ENCODE assay signal across 10 mouse cellular contexts in the genomic region with DNA sequence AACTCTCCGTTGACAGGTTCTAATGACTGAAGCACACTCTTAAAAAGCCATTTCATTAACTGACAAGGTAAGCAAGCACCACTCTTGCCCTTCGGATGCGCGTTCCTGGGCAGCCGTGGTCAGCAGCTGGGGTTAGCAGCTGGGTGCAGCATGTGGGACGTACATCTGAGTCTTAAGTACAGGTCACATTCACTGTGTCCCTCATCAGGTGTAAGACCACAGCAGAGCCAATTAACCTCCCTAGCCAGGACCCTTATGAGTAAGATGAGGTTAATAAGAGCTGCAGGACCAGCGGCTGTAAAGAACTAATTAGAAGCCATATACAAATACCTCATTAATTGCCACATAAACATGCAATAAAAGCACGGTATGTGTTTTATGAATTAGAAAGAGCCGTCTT.
DNase-seq lines count a peak whose midpoint lies in the region; ATAC-seq and TF ChIP-seq lines count a peak whose summit lies in the region.
"Had no signal": no experiment of that assay in that cellular context is flagged by ENCODE, and none has a peak within 500 bp of the region (broad histone marks: within the 10 kb centered on the region; RNA-seq: fewer than 3 reads in every experiment).

No protein-coding gene starts in this region.

- H3K27me3 ChIP-seq in hindbrain, embryonic 14.5 days (ENCODE audit: control insufficient read depth, insufficient read depth, low read length): no peaks in the 10 kb centered on the region
- H3K27me3 ChIP-seq in hindbrain, embryonic 16.5 days (replicated peaks; ENCODE audit: control insufficient read depth, insufficient read depth, low read length): no peaks in the 10 kb centered on the region
- no peaks in the 10 kb centered on the region for H3K27me3 ChIP-seq in CH12.LX (replicated peaks)
- H3K27me3 ChIP-seq in forebrain, embryonic 12.5 days: no peaks in the 10 kb centered on the region
- H3K27me3 ChIP-seq in limb, embryonic 14.5 days (ENCODE audit: control insufficient read depth, insufficient read depth, low read length): no peaks in the 10 kb centered on the region
- H3K27me3 ChIP-seq: Patski had no signal

- dilution Hi-C loops in CH12.LX (cut with MboI; ENCODE audit: extremely low pct_ligation_motif_present, extremely low pct_unique_long_range_greater_than_20kb, low sequenced_read_pairs): no loop called here

- peaks cover 6% of the 10 kb centered on the region; the same call in 1 of the 2 replicates for H3K4me1 ChIP-seq in hindbrain, embryonic 14.5 days (replicated peaks; ENCODE audit: control insufficient read depth, insufficient read depth, low read length)
- peaks cover 6% of the 10 kb centered on the region for H3K4me1 ChIP-seq in hindbrain, embryonic 16.5 days (ENCODE audit: control insufficient read depth, insufficient read depth, low read depth, low read length)
- peaks cover 6 to 37% of the 10 kb centered on the region in 2 experiments for H3K4me1 ChIP-seq in CH12.LX (ENCODE audit: control insufficient read depth in 1 of 2, insufficient read depth in 2 of 2)
- H3K4me1 ChIP-seq in forebrain, embryonic 12.5 days: peaks cover 18% of the 10 kb centered on the region
- peaks cover 10% of the 10 kb centered on the region for H3K4me1 ChIP-seq in limb, embryonic 14.5 days (ENCODE audit: control insufficient read depth, insufficient read depth, low read length)
- H3K4me1 ChIP-seq: midbrain, embryonic 10.5 days had no signal

- in situ Hi-C loops in CH12.LX (cut with MboI; ENCODE audit: low pct_ligation_motif_present, low pct_unique_long_range_greater_than_20kb, low sequenced_read_pairs): no loop called here

- H3K79me2 ChIP-seq in CH12.LX (replicated peaks; ENCODE audit: control insufficient read depth, extremely low read depth, insufficient read depth, poor library complexity, severe bottlenecking): no peaks in the 10 kb centered on the region

- H3K36me3 ChIP-seq in hindbrain, embryonic 14.5 days (replicated peaks; ENCODE audit: control insufficient read depth, insufficient read depth): no peaks in the 10 kb centered on the region
- H3K36me3 ChIP-seq in hindbrain, embryonic 16.5 days (ENCODE audit: control insufficient read depth, insufficient read depth, low read length): no peaks in the 10 kb centered on the region
- no peaks in the 10 kb centered on the region for H3K36me3 ChIP-seq in CH12.LX (replicated peaks in 1 of 2; ENCODE audit: control insufficient read depth in 1 of 2, insufficient read depth in 1 of 2, low read length in 1 of 2)
- H3K36me3 ChIP-seq in forebrain, embryonic 12.5 days (replicated peaks): no peaks in the 10 kb centered on the region
- H3K36me3 ChIP-seq in limb, embryonic 14.5 days (ENCODE audit: control insufficient read depth, insufficient read depth, low read length): no peaks in the 10 kb centered on the region

- H3K4me2 ChIP-seq in hindbrain, embryonic 14.5 days (replicated peaks): 0 out of 2 replicates have a peak overlapping the region, but pooled peaks have one; percentile 43
- no peak overlapping the region; the same call in 1 of the 2 replicates for H3K4me2 ChIP-seq in hindbrain, embryonic 16.5 days (ENCODE audit: low read length)
- peak overlapping the region; percentile 82 for H3K4me2 ChIP-seq in CH12.LX (ENCODE audit: insufficient read depth, low read depth, poor library complexity, severe bottlenecking)
- H3K4me2 ChIP-seq in forebrain, embryonic 12.5 days: 0 out of 2 replicates have a peak overlapping the region, but pooled peaks have one; percentile 49
- peak overlapping the region; percentile 60 for H3K4me2 ChIP-seq in limb, embryonic 14.5 days (replicated peaks; ENCODE audit: low read depth, low read length, severe bottlenecking)

- DNase-seq in hindbrain, embryonic 14.5 days (ENCODE audit: low spot score): no peak
- no peak for DNase-seq in CH12.LX (ENCODE audit: extremely low read depth)
- DNase-seq in limb, embryonic 14.5 days (ENCODE audit: low spot score): no peak
- no peak for DNase-seq in urinary bladder, postnatal 4 days (ENCODE audit: low spot score in 2 of 2)
- no peak for DNase-seq in left cerebral cortex, postnatal 25 days (ENCODE audit: low spot score in 2 of 2)
- DNase-seq: thymus, postnatal 25 days had no signal

- TF ChIP-seq POLR2A in CH12.LX (IDR thresholded peaks at IDR 0.05; ENCODE audit: low read depth, low read length): no peak
- no peak for TF ChIP-seq POLR2A in limb, embryonic 14.5 days (IDR thresholded peaks at IDR 0.05; ENCODE audit: borderline replicate concordance, extremely low read depth, insufficient read depth, insufficient read length)

- ATAC-seq in hindbrain, embryonic 14.5 days (ENCODE audit: low FRiP score): no peak
- ATAC-seq in hindbrain, embryonic 16.5 days: no peak
- peak; percentile 53; the same call in 1 of the 2 replicates for ATAC-seq in forebrain, embryonic 12.5 days (ENCODE audit: low FRiP score)
- no peak for ATAC-seq in limb, embryonic 14.5 days (ENCODE audit: low FRiP score, low read depth)
- ATAC-seq: Patski had no signal

- peak; percentile 4; the same call in 1 of the 2 replicates for TF ChIP-seq EP300 in CH12.LX (IDR thresholded peaks at IDR 0.05; ENCODE audit: low read length)

- H3K9ac ChIP-seq in hindbrain, embryonic 14.5 days: no peak overlapping the region
- H3K9ac ChIP-seq in hindbrain, embryonic 16.5 days (ENCODE audit: low read depth, low read length): no peak overlapping the region
- H3K9ac ChIP-seq in CH12.LX (ENCODE audit: insufficient read depth, low read depth): no peak overlapping the region
- no peak overlapping the region for H3K9ac ChIP-seq in forebrain, embryonic 12.5 days
- no peak overlapping the region for H3K9ac ChIP-seq in limb, embryonic 14.5 days (ENCODE audit: low read depth, low read length, severe bottlenecking)

- intact Hi-C loops in left cerebral cortex, postnatal 25 days (cut with DNase I): no loop called here

- H3K4me3 ChIP-seq in hindbrain, embryonic 14.5 days (replicated peaks; ENCODE audit: low read length): no peak overlapping the region
- H3K4me3 ChIP-seq in hindbrain, embryonic 16.5 days (ENCODE audit: low read length): no peak overlapping the region
- no peak overlapping the region for H3K4me3 ChIP-seq in CH12.LX (replicated peaks in 1 of 3; ENCODE audit: low read depth in 2 of 3, low read length in 2 of 3, poor library complexity in 1 of 3)
- no peak overlapping the region for H3K4me3 ChIP-seq in forebrain, embryonic 12.5 days (replicated peaks)
- 0 out of 2 replicates have a peak overlapping the region, but pooled peaks have one; percentile 33 for H3K4me3 ChIP-seq in limb, embryonic 14.5 days (replicated peaks; ENCODE audit: low read length)
- H3K4me3 ChIP-seq: midbrain, embryonic 10.5 days had no signal

- TF ChIP-seq RAD21 in CH12.LX (IDR thresholded peaks at IDR 0.05; ENCODE audit: low read depth, low read length): no peak

- 63% methylated on average over 9 of the region's 9 CpGs for WGBS in hindbrain, embryonic 14.5 days
- WGBS in hindbrain, embryonic 16.5 days: 60% methylated on average over 9 of the region's 9 CpGs
- whole genome bisulfite sequencing in forebrain, embryonic 12.5 days: 44% methylated on average over 9 of the region's 9 CpGs
- WGBS in limb, embryonic 14.5 days: 15% methylated on average over 9 of the region's 9 CpGs

- no peak for TF ChIP-seq CTCF in CH12.LX (conservative IDR thresholded peaks at IDR 0.05 in 1 of 2, IDR thresholded peaks at IDR 0.05 in 1 of 2; ENCODE audit: low read depth in 2 of 2, low read length in 2 of 2)

- H3K27ac ChIP-seq in hindbrain, embryonic 14.5 days: no peak overlapping the region
- H3K27ac ChIP-seq in hindbrain, embryonic 16.5 days (ENCODE audit: low read depth, low read length): no peak overlapping the region
- H3K27ac ChIP-seq in CH12.LX (ENCODE audit: insufficient read depth, low read depth): no peak overlapping the region
- no peak overlapping the region for H3K27ac ChIP-seq in forebrain, embryonic 12.5 days
- no peak overlapping the region for H3K27ac ChIP-seq in limb, embryonic 14.5 days (replicated peaks; ENCODE audit: low read depth, low read length)
- H3K27ac ChIP-seq: midbrain, embryonic 10.5 days had no signal

- H3K9me3 ChIP-seq in hindbrain, embryonic 14.5 days (ENCODE audit: control insufficient read depth, low read length): no peaks in the 10 kb centered on the region
- H3K9me3 ChIP-seq in hindbrain, embryonic 16.5 days (ENCODE audit: control insufficient read depth, low read length): no peaks in the 10 kb centered on the region
- H3K9me3 ChIP-seq in CH12.LX (replicated peaks; ENCODE audit: low read length): no peaks in the 10 kb centered on the region
- H3K9me3 ChIP-seq in forebrain, embryonic 12.5 days: no peaks in the 10 kb centered on the region
- H3K9me3 ChIP-seq in limb, embryonic 14.5 days (ENCODE audit: control insufficient read depth, low read length): no peaks in the 10 kb centered on the region
- H3K9me3 ChIP-seq: midbrain, embryonic 10.5 days had no signal

TF ChIP-seq in CH12.LX, 34 proteins besides CTCF, POLR2A, EP300 and RAD21:
- TF ChIP-seq ETS1 (conservative IDR thresholded peaks at IDR 0.05; ENCODE audit: low read depth, low read length): no peak
- TF ChIP-seq ZC3H11A (IDR thresholded peaks at IDR 0.05; ENCODE audit: low read depth, low read length): no peak
- TF ChIP-seq ZMIZ1 (IDR thresholded peaks at IDR 0.05; ENCODE audit: low read depth, low read length): no peak
- TF ChIP-seq JUN (IDR thresholded peaks at IDR 0.05; ENCODE audit: insufficient read depth, low read depth, low read length): no peak
- no peak for TF ChIP-seq HCFC1 (IDR thresholded peaks at IDR 0.05; ENCODE audit: low read depth, low read length)
- no peak for TF ChIP-seq USF2 (conservative IDR thresholded peaks at IDR 0.05; ENCODE audit: low read depth, low read length)
- no peak for TF ChIP-seq MAZ (IDR thresholded peaks at IDR 0.05; ENCODE audit: low read depth, low read length)
- no peak for TF ChIP-seq NELFE (IDR thresholded peaks at IDR 0.05; ENCODE audit: low read depth, low read length)
- TF ChIP-seq GABPA (IDR thresholded peaks at IDR 0.05; ENCODE audit: insufficient replicate concordance, low read depth, low read length): no peak
- TF ChIP-seq MYC (IDR thresholded peaks at IDR 0.05; ENCODE audit: low read depth, low read length): no peak
- TF ChIP-seq TCF12 (IDR thresholded peaks at IDR 0.05; ENCODE audit: low read depth, low read length): no peak
- TF ChIP-seq CHD2 (IDR thresholded peaks at IDR 0.05; ENCODE audit: low read length): no peak
- no peak for TF ChIP-seq BHLHE40 (IDR thresholded peaks at IDR 0.05; ENCODE audit: low read depth, low read length)
- no peak for TF ChIP-seq USF1 (IDR thresholded peaks at IDR 0.05; ENCODE audit: low read depth, low read length)
- no peak for TF ChIP-seq RCOR1 (conservative IDR thresholded peaks at IDR 0.05; ENCODE audit: low read depth, low read length)
- TF ChIP-seq MAX (IDR thresholded peaks at IDR 0.05; ENCODE audit: low read length): no peak
